ENCODE assay signal across 8 mouse cellular contexts in the genomic region with DNA sequence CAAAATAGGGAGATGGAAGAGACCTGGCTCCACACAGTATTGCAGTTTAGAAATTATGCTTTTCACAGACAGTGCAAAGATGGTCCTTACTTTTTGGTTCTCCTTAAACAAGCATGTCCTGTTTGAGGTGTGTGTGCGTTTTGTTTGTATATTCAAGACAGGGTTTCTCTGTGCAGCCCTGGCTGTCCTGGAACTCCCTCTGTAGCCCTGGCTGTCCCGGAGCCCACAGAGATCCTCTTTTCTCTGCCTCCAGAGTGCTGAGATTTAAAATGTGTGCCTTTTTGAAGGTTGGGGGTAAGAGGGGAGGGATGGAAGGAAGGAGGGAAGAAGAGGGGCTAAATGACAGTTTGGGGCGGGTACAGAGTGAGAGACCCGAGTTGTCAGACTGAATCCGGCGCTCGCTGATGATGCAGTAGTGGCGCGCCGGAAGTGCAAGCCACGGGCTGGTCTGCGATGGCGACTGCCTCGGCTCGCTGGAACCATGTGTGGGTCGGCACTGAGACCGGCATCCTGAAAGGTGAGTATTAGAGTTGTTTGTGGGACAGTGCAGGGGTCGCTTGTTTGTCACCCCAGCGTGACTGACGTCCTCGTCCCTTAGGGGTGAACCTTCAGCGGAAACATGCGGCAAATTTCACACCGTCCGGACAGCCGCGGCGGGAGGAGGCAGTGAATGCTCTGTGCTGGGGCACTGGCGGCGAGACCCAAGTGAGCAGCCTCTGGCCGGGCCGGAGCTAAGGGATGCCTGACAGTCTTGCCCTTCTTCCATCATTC. TPM values are rescaled to one million over a fixed set of nuclear protein-coding genes. Genes with fewer than 3 reads are reported as not detected.
A peak's percentile ranks its signal among the peaks of the same experiment; 100 is the strongest.
DNase-seq lines count a peak whose midpoint lies in the region; ATAC-seq and TF ChIP-seq lines count a peak whose summit lies in the region.

A gene (plus strand): TSS at position 439 of the 771 bp plus-strand sequence.

- DNase-seq in CD4-positive helper T cell, adult 2 months (ENCODE audit: low read depth, low spot score): peak; percentile 94
- peak; percentile 84 for DNase-seq in brain, embryonic 18.5 days (ENCODE audit: low read depth, low spot score)
- DNase-seq in kidney, postnatal 0 days (ENCODE audit: low spot score): peak; percentile 90
- peak; percentile 67 for DNase-seq in liver, adult 2 months (ENCODE audit: extremely low read depth, low read depth, low spot score)
- peak; percentile 87 to 88 for DNase-seq in spleen, postnatal 36 days (ENCODE audit: low spot score in 2 of 2)

- peak within 1 kb of the TSS; percentile 99 for H3K4me2 ChIP-seq in heart, embryonic 12.5 days
- peak within 1 kb of the TSS; percentile 91 for H3K4me2 ChIP-seq in kidney, postnatal 0 days (ENCODE audit: low read length)

- H3K4me3 ChIP-seq in heart, embryonic 12.5 days: peak within 1 kb of the TSS; percentile 87
- H3K4me3 ChIP-seq in kidney, postnatal 0 days (replicated peaks; ENCODE audit: low read depth, low read length): peak within 1 kb of the TSS; percentile 88
- peak within 1 kb of the TSS; percentile 85 for H3K4me3 ChIP-seq in liver, adult 2 months (ENCODE audit: insufficient read depth, low read depth, low read length)

- TF ChIP-seq POLR2A in liver, adult 2 months (IDR thresholded peaks at IDR 0.05; ENCODE audit: extremely low read depth, insufficient read depth, low read length): peak; percentile 86

- H3K27me3 ChIP-seq in heart, embryonic 12.5 days (replicated peaks): no peaks in the 10 kb centered on the region
- H3K27me3 ChIP-seq in kidney, postnatal 0 days (ENCODE audit: insufficient read depth, low read length): no peaks in the 10 kb centered on the region
- H3K27me3 ChIP-seq in liver, adult 2 months (ENCODE audit: control insufficient read depth, insufficient read depth, low read length): no peaks in the 10 kb centered on the region

- peaks cover 31% of the 10 kb centered on the region for H3K36me3 ChIP-seq in heart, embryonic 12.5 days
- peaks cover 15% of the 10 kb centered on the region for H3K36me3 ChIP-seq in kidney, postnatal 0 days (ENCODE audit: insufficient read depth, low read length)
- H3K36me3 ChIP-seq in liver, adult 2 months (ENCODE audit: control insufficient read depth, insufficient read depth, low read length): peaks cover 12% of the 10 kb centered on the region

- peak within 1 kb of the TSS; percentile 77 for H3K9ac ChIP-seq in heart, embryonic 12.5 days
- peak within 1 kb of the TSS; percentile 77 for H3K9ac ChIP-seq in kidney, postnatal 0 days (ENCODE audit: low read depth, low read length)
- peak within 1 kb of the TSS; percentile 82 for H3K9ac ChIP-seq in liver, adult 2 months (ENCODE audit: low read depth, low read length)

- peaks cover 10% of the 10 kb centered on the region for H3K4me1 ChIP-seq in heart, embryonic 12.5 days (replicated peaks)
- peaks cover 3% of the 10 kb centered on the region; the same call in 1 of the 2 replicates for H3K4me1 ChIP-seq in kidney, postnatal 0 days (replicated peaks; ENCODE audit: insufficient read depth, low read length)
- peaks cover 3% of the 10 kb centered on the region; the same call in 1 of the 2 replicates for H3K4me1 ChIP-seq in liver, adult 2 months (ENCODE audit: control insufficient read depth, insufficient read depth, low read length)

- H3K79me2 ChIP-seq in liver, adult 2 months (ENCODE audit: control insufficient read depth, insufficient read depth, low read length): no peaks in the 10 kb centered on the region; the same call in 1 of the 2 replicates

- no peak for TF ChIP-seq CTCF in kidney, postnatal 0 days (IDR thresholded peaks at IDR 0.05; ENCODE audit: low read depth)
- TF ChIP-seq CTCF in liver, adult 2 months (IDR thresholded peaks at IDR 0.05; ENCODE audit: low read depth, low read length): no peak

- no peaks in the 10 kb centered on the region for H3K9me3 ChIP-seq in heart, embryonic 12.5 days (replicated peaks)
- H3K9me3 ChIP-seq in kidney, postnatal 0 days (replicated peaks; ENCODE audit: low read length): no peaks in the 10 kb centered on the region

- peak; percentile 97 for ATAC-seq in erythroid progenitor cell, adult 5-6 weeks (replicated peaks; ENCODE audit: low FRiP score, poor library complexity, severe bottlenecking)
- ATAC-seq in heart, embryonic 12.5 days (ENCODE audit: insufficient number of reproducible peaks, low FRiP score): peak; percentile 90
- peak; percentile 89 for ATAC-seq in kidney, postnatal 0 days (replicated peaks; ENCODE audit: low FRiP score, low read depth)
- peak; percentile 90 for ATAC-seq in monocyte, adult 5-6 weeks (replicated peaks; ENCODE audit: insufficient number of reproducible peaks, low FRiP score, low TSS enrichment, poor library complexity, severe bottlenecking)

- under 1% methylated on average over 32 of the region's 32 CpGs for WGBS in heart, embryonic 12.5 days
- under 1% methylated on average over 27 of the region's 32 CpGs for WGBS in kidney, postnatal 0 days
- under 1% methylated on average over 32 of the region's 32 CpGs for WGBS in liver, adult 2 months

- H3K27ac ChIP-seq in heart, embryonic 12.5 days (ENCODE audit: poor library complexity, severe bottlenecking): no peak within 1 kb of the TSS; the same call in 1 of the 2 replicates
- peak within 1 kb of the TSS; percentile 26 for H3K27ac ChIP-seq in kidney, postnatal 0 days
- peak within 1 kb of the TSS; percentile 29; the same call in 1 of the 2 replicates for H3K27ac ChIP-seq in liver, adult 2 months (replicated peaks; ENCODE audit: insufficient read depth, low read depth, low read length)

RNA-seq across cellular contexts. Expression of the gene that starts here (rescaled TPM):
- total RNA-seq in erythroid progenitor cell, adult 5-6 weeks (2015; ENCODE audit: low replicate concordance): 22.0 and 28.9 TPM in 2 replicates
- total RNA-seq in erythroid progenitor cell, adult 5-6 weeks (2017; ENCODE audit: low replicate concordance): 10.7 and 15.0 TPM in 2 replicates
- 48.9 and 52.9 TPM in 2 replicates for polyA plus RNA-seq in heart, embryonic 12.5 days (2016; fragmentation: Nextera tagmentation; extraction: Ambion mirVana)
- polyA plus RNA-seq in kidney, postnatal 0 days (2015; fragmentation: Nextera tagmentation; extraction: Ambion mirVana): 71.3 and 77.7 TPM in 2 replicates
- total RNA-seq in liver, adult 2 months (2014; rRNA removed): 12.5 and 16.6 TPM in 2 replicates
- 23.8 and 28.9 TPM in 2 replicates for polyA plus RNA-seq in liver, adult 2 months (2012; rRNA removed)
- 32.5 to 68.4 TPM (median 56.6 TPM) in 3 replicates for total RNA-seq in monocyte, adult 5-6 weeks (2017)
